Mouse (Mus musculus) limb, embryonic 10.5 days (tissue): ENCODE measurements around the gene Carmil1. TPM values are rescaled to one million over a fixed set of nuclear protein-coding genes. Genes with fewer than 3 reads are reported as not detected.
"Not testable (repeated sequence)": the region's sequence is repeated elsewhere in the genome, so short reads cannot be mapped to it uniquely, and the experiment has no call there.

Experiments used
- DNase-seq: peaks from one replicate; pipeline ENCODE4 v3.0.0-alpha.2; 2017; ENCODE audit warnings: low spot score
- H3K27ac ChIP-seq: fragments of 300-500 bp; sonication (generic); 2 replicates; pipeline ENCODE4 v1.5.1; 2016; ENCODE audit warnings: mild to moderate bottlenecking
- H3K27me3 ChIP-seq: fragments of 300-500 bp; sonication (generic); 2 replicates; pipeline ENCODE4 v1.6.1; 2016; ENCODE audit warnings: low read depth, mild to moderate bottlenecking; ENCODE audit not compliant: poor library complexity, severe bottlenecking
- H3K36me3 ChIP-seq: fragments of 300-500 bp; sonication (generic); 2 replicates; pipeline ENCODE4 v1.6.1; 2016; ENCODE audit warnings: mild to moderate bottlenecking, moderate library complexity
- H3K4me1 ChIP-seq: fragments of 300-500 bp; sonication (generic); 2 replicates; pipeline ENCODE4 v1.6.1; 2016
- H3K4me3 ChIP-seq: fragments of 300-500 bp; sonication (generic); 2 replicates; pipeline ENCODE4 v1.5.1; 2016; ENCODE audit warnings: mild to moderate bottlenecking, moderate library complexity
- H3K9me3 ChIP-seq: fragments of 300-500 bp; sonication (generic); replicated peaks from 2 replicates; pipeline ENCODE4 v1.6.1; 2016; ENCODE audit warnings: mild to moderate bottlenecking
- WGBS: fragments of 180-500 bp; shearing (Covaris S2); methylation state at CpG from one replicate; pipeline ENCODE4 v1.1.7; 2016; 5-methylcytosine and 5-hydroxymethylcytosine counted together
- polyA plus RNA-seq: library from polyadenylated mRNA; unstranded; fragments of >200 nt; fragmentation: Nextera tagmentation; extraction: Ambion mirVana; gene quantifications from 2 replicates; pipeline ENCODE4 v1.2.1, GENCODE M21; 2016

Gene Carmil1
- polyA plus RNA-seq, 1 experiment from 2014 or later = 33.1 TPM

DNA sequence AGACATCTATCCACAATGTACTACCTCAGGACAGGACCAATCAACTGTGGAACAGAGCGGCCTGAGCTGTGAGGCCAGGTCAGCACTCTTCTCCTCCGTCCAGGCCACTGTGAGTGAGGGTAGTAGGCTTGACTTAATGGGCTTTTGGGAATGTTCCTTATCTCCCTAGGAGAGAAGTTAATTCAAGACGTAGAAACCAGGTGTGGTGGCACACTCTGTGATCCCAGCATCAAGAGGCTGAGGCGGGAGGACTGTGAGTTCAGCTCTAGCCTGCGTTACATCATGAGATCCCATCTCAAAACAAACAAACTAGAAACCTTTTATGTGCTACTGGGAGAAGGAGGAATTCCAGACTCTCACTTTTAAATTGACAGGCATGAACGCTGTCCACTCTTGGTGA is 154.7 kb downstream of the Carmil1 start:
- no peaks in the 10 kb centered on the region for H3K27me3 ChIP-seq
- WGBS = 51% methylated on average over 6 of the region's 6 CpGs
- no peak for DNase-seq

DNA sequence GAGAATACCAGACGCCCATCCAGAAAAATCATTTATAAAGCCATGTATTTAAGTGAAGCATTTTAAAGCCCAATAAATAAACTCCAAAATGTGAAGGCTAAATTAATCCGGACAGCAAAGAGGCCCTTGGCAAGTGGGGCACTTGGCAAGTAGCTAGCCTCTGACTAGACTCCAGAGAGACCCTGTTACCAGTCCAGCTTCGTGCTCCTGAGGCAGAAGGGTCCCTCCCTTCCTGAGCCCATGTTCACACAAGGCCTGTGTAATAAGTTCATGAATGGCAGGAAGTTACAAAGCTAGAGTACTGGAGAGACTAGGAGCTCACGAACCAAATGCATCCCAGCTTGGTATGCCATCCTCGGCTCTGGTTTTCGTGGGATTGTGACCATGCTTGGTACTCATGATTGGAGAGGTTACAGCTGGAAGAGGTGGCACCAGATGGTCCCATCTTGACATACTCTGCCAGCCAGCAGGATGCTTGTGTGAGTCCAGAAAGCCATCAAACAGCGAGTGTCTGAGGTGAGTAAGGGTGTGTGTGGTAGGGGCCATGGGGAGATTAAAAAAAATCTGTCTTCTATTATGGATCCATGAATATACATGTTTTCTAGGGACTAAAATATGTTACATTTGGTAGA is 163.3 kb downstream of the Carmil1 start:
- H3K36me3 ChIP-seq = no peaks in the 10 kb centered on the region
- H3K9me3 ChIP-seq = no peaks in the 10 kb centered on the region
- no peak for DNase-seq
- no peaks in the 10 kb centered on the region for H3K27me3 ChIP-seq
- peaks cover 6% of the 10 kb centered on the region for H3K4me1 ChIP-seq
- WGBS = 86% methylated on average over 7 of the region's 7 CpGs
- no peak overlapping the region for H3K27ac ChIP-seq
- no peak overlapping the region for H3K4me3 ChIP-seq

More for the DNA sequence above, 154.7 kb downstream of the Carmil1 start:
- Histone ChIP-seq H3K9me3 (no peaks in the 10 kb centered on the region), H3K4me1 (peaks cover 23% of the 10 kb centered on the region), H3K36me3 (no peaks in the 10 kb centered on the region), H3K4me3 (no peak overlapping the region), H3K27ac (no peak overlapping the region)

DNA sequence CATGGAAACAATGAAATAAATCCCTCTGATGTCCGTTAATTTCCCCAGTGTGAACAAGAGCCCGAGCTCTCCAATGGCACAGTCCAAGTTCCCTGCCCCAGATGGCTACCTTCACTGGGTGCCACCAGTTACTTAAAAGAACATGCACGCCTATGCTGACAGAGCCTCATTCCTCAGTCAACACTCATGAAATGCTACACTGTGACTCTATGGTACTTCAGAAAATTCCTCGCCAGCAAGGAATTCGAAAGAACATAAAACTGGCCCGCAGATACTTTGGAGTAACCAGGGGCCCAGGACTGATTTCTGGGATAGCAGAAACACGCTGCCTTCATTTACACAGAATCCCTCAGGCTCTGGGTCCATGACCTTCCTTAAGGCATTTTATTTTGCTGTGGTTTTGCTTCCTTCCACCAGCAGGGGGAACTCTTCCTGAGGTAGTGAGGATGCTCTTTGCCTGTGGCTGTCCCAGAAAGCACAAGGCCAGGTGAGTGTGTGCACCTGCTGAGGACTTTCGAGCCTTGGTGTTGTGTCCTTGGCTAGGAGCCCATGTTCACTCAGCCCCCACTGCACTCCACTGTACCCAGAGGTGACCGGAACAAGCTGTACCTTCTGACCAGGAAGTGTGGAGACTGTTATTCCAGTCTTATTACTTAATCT is 167.8 kb downstream of the Carmil1 start:
- H3K4me3 ChIP-seq = no peak overlapping the region
- DNase-seq = peak; percentile 47
- WGBS = 76% methylated on average over 9 of the region's 9 CpGs
- H3K4me1 ChIP-seq = peaks cover 5% of the 10 kb centered on the region; the same call in 1 of the 2 replicates
- no peaks in the 10 kb centered on the region for H3K9me3 ChIP-seq
- no peaks in the 10 kb centered on the region for H3K27me3 ChIP-seq
- no peak overlapping the region for H3K27ac ChIP-seq
- no peaks in the 10 kb centered on the region for H3K36me3 ChIP-seq

DNA sequence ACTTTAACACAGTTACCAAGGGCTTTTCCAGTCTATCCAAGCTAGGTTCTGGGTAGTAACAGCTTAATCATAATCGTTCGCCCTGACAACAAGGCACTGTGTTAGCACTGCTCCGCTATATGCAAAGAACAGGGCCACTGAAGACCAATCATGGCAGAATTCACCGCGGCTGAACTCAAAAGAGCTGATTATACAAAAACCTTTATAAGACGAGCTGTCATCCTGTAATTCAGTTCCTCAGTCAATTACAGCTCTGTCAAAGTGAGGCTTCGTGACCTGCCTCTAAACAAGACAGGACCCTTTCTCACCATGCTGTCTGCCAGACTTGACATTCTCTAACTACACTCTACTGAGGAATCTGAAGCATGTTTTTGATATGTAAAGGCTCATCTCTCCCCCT is 170.3 kb downstream of the Carmil1 start:
- no peaks in the 10 kb centered on the region for H3K36me3 ChIP-seq
- no peaks in the 10 kb centered on the region for H3K9me3 ChIP-seq
- no peak for DNase-seq
- no peak overlapping the region for H3K4me3 ChIP-seq
- no peaks in the 10 kb centered on the region for H3K27me3 ChIP-seq
- peaks cover 12% of the 10 kb centered on the region for H3K4me1 ChIP-seq
- WGBS = 92% methylated on average over 7 of the region's 7 CpGs
- H3K27ac ChIP-seq = no peak overlapping the region

DNA sequence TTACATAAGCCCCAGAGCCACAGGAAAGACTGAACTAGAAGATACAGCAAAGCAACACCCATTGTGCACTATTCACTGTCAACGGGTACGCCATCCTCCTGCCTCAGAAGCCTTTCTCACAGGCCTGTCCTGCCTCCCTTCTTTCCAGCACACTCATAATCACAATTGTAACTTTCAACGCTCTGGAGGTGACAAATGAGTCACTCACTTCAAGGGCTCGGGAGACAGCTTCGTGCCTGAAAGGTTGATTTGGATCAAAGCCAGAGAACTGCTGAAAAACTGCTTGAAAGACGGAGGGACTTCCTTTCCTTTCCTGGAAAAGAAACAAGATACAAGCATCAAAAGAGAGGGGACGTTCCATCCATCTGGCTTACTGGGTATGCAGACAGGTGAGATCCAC is 172.3 kb downstream of the Carmil1 start:
- H3K27ac ChIP-seq = no peak overlapping the region
- peaks cover 17% of the 10 kb centered on the region for H3K4me1 ChIP-seq
- no peak overlapping the region for H3K4me3 ChIP-seq
- DNase-seq = no peak
- 55% methylated on average over 7 of the region's 7 CpGs for whole genome bisulfite sequencing
- no peaks in the 10 kb centered on the region for H3K36me3 ChIP-seq
- no peaks in the 10 kb centered on the region for H3K27me3 ChIP-seq
- no peaks in the 10 kb centered on the region for H3K9me3 ChIP-seq

DNA sequence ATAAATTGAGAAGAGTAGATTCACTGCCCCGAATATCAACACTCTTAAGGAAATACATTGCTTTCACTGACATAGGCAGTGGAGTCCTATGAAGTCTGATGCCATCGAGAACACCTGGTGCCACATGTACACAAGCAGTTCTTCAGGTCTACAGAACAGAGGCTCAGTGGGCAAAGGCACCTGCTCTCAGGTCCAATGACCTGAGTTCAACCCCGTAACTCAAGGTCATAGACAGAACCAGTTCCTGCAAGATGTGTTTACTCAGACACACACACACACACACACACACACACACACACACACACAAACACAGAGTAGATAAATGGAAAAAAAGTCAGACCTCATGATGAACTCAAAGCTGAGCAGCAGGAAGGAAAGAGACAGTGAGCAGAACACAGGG is 173.5 kb downstream of the Carmil1 start:
- H3K36me3 ChIP-seq = no peaks in the 10 kb centered on the region
- H3K4me1 ChIP-seq = peaks cover 17% of the 10 kb centered on the region
- H3K4me3 ChIP-seq = no peak overlapping the region
- H3K9me3 ChIP-seq = no peaks in the 10 kb centered on the region
- no peak overlapping the region for H3K27ac ChIP-seq
- H3K27me3 ChIP-seq = no peaks in the 10 kb centered on the region
- WGBS = 91% methylated on average over 3 of the region's 3 CpGs
- DNase-seq = no peak

DNA sequence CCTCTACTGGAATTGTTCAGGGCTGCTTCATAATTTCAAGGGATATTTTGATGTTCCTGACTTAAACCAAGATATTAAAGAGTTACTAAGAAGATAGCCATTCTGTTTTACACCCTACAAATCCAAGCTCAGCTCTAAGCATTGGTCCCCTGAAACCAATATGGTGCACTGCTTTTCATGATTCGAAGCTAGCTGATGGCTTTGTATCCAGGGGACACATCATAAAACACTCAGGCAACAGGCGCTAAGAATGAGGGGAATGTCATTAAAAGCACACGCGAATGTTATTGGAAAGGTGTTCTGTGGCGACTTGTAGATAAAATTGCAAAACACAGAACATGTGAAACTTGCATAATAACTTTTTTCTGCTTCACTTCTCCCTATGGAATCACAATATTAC is 174.8 kb downstream of the Carmil1 start:
- peaks cover 17% of the 10 kb centered on the region for H3K4me1 ChIP-seq
- DNase-seq = no peak
- no peak overlapping the region for H3K4me3 ChIP-seq
- H3K27ac ChIP-seq = 0 out of 2 replicates have a peak overlapping the region, but pooled peaks have one; percentile 21
- H3K36me3 ChIP-seq = no peaks in the 10 kb centered on the region
- no peaks in the 10 kb centered on the region for H3K27me3 ChIP-seq
- WGBS = 72% methylated on average over 5 of the region's 5 CpGs
- no peaks in the 10 kb centered on the region for H3K9me3 ChIP-seq

DNA sequence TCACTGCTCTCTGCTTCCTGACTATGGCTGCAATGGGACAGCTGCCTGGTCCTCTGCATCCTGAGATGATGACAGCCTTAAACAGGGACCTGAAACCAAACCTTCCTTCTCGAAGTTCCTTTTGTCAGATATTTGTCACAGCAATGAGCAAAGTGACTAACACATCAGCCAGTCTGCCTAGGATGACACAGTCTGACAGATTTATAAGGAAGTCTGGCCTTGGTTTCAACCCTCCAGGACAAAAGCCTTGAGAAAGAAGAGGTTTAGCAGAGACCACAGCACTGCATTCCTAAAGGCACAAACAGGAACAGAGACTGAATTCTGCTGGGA is 175.3 kb downstream of the Carmil1 start:
- H3K4me1 ChIP-seq = peaks cover 17% of the 10 kb centered on the region
- no peak overlapping the region for H3K4me3 ChIP-seq
- H3K36me3 ChIP-seq = no peaks in the 10 kb centered on the region
- H3K27ac ChIP-seq = 0 out of 2 replicates have a peak overlapping the region, but pooled peaks have one; percentile 21
- H3K27me3 ChIP-seq = no peaks in the 10 kb centered on the region
- no peak for DNase-seq
- H3K9me3 ChIP-seq = no peaks in the 10 kb centered on the region
- WGBS = 46% methylated on average over 1 of the region's 1 CpGs

DNA sequence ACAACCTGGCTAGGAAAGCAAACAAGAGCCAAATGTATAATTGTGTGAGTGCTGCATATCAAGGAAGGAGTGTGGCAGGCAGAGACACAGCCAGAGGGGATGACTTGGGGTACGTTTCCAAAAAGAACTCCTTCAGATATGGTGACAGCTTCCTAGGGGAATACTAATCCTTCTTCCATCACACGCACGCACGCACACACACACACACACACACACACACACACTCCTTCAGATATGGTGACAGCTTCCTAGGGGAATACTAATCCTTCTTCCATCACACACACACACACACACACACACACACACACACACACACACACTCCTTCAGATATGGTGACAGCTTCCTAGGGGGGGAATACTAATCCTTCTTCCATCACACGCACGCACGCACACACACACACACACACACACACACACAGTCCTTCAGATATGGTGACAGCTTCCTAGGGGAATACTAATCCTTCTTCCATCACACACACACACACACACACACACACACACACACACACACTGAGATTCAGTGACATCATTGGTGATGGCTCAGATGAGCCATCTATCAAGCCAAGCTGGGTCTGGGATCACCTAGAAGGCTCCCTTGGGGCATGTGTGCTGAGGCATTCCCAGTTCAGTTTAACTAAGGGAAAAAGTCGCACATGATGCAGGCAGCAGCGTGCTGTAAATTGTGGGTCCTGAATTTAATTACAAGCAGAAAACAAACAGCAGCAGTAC is 175.8 kb downstream of the Carmil1 start:
- WGBS = 67% methylated on average over 9 of the region's 9 CpGs
- not testable (repeated sequence) for H3K4me3 ChIP-seq, H3K36me3 ChIP-seq, DNase-seq, H3K9me3 ChIP-seq, H3K27me3 ChIP-seq
- H3K27ac ChIP-seq = 0 out of 2 replicates have a peak overlapping the region, but pooled peaks have one; percentile 21
- H3K4me1 ChIP-seq = peaks cover 17% of the 10 kb centered on the region

DNA sequence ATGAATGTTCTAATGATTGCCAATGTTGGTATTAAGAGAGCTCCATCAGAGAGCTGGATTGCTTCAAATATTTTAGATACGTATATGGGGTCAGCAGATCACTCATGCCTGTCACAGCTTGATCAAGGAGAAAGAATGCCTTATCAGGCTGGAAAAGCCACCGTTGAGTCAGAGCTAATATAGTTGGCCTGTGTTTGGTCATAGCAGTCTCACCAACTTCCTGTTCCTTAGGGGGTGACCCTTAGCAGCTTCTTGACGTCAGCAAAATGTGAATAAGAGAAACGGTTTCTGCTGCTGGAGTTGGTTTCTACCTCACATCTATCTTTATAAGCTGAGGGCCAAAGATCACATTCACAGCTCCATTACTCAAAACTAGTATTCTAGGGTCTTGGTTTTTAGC is 176.6 kb downstream of the Carmil1 start:
- DNase-seq = no peak
- Histone ChIP-seq H3K9me3 (no peaks in the 10 kb centered on the region), H3K27me3 (no peaks in the 10 kb centered on the region), H3K4me3 (no peak overlapping the region), H3K36me3 (no peaks in the 10 kb centered on the region), H3K4me1 (peaks cover 17% of the 10 kb centered on the region), H3K27ac (no peak overlapping the region)
- 62% methylated on average over 4 of the region's 4 CpGs for WGBS

DNA sequence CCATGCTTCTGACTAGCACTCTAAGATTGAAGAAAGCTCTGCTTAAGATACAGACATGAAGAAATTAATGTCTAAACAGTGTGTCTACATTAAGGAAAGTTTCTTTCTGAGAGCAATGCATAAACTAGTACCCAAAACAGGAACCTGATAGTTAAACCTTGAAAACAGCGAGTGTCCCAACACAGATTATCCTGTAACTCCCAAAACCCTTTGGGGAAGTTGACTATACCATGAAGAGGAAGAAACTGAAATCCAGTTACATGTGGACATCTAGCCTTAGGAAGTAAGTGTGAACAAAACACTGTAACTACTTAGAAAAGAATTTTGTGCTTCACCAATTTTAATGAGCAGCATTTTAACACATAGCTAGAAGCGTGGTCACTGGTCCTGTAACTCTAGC is 177.4 kb downstream of the Carmil1 start:
- no peak overlapping the region for H3K4me3 ChIP-seq
- 91% methylated on average over 2 of the region's 2 CpGs for WGBS

DNA sequence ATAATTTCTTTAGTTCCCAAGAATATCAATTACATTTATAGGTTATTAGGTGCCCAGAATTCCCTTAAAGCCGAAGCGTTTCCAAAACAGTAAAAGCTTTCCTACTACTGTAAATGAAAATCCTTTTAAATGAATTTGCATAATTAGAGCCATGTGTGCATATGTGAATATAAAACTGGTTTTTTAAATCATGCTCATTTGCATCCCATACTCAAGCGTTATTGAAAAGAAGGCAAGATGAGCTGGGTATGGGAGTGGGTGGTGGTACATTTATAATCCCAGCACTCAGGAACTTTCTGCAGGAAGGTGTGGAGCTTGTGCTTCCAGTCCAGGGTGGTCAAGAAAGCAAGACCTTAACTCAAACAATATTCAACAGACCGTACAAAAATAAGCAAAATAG is 178.3 kb downstream of the Carmil1 start:
- no peaks in the 10 kb centered on the region for H3K27me3 ChIP-seq
- peaks cover 17% of the 10 kb centered on the region for H3K4me1 ChIP-seq
- no peak overlapping the region for H3K4me3 ChIP-seq
- H3K36me3 ChIP-seq = no peaks in the 10 kb centered on the region
- DNase-seq = no peak
- 88% methylated on average over 4 of the region's 4 CpGs for WGBS
- no peaks in the 10 kb centered on the region for H3K9me3 ChIP-seq
- no peak overlapping the region for H3K27ac ChIP-seq

More for the DNA sequence above, 177.4 kb downstream of the Carmil1 start:
- Histone ChIP-seq H3K4me1 (peaks cover 17% of the 10 kb centered on the region), H3K27me3 (no peaks in the 10 kb centered on the region), H3K9me3 (no peaks in the 10 kb centered on the region), H3K27ac (no peak overlapping the region), H3K36me3 (no peaks in the 10 kb centered on the region)
- DNase-seq = no peak
